Mouse (Mus musculus) ES-Bruce4 (cell line): ENCODE data around the gene Rpl12. TPM values are rescaled to one million over a fixed set of nuclear protein-coding genes. Genes with fewer than 3 reads are reported as not detected.

Experiments
- H3K27ac ChIP-seq: 2 replicates; pipeline ENCODE4 v1.5.1; 2012; ENCODE audit warnings: low read length, inconsistent platforms; ENCODE audit not compliant: insufficient read depth
- H3K27me3 ChIP-seq: 2 replicates; pipeline ENCODE4 v1.6.1; 2012; ENCODE audit warnings: mild to moderate bottlenecking, low read length, inconsistent platforms; ENCODE audit not compliant: control insufficient read depth, poor library complexity, insufficient read depth, severe bottlenecking
- H3K36me3 ChIP-seq: 2 replicates; pipeline ENCODE4 v1.6.1; 2012; ENCODE audit warnings: inconsistent platforms, mild to moderate bottlenecking, low read length, moderate library complexity; ENCODE audit not compliant: control insufficient read depth, poor library complexity, insufficient read depth, severe bottlenecking
- H3K4me1 ChIP-seq: one replicate; pipeline ENCODE4 v1.8.1; 2011; ENCODE audit warnings: low read length; ENCODE audit not compliant: control insufficient read depth, insufficient read depth
- H3K4me3 ChIP-seq: 2 replicates; pipeline ENCODE4 v1.5.1; 2011; ENCODE audit warnings: low read depth, mild to moderate bottlenecking, low read length
- H3K9ac ChIP-seq: 2 replicates; pipeline ENCODE4 v1.6.1; 2012; ENCODE audit warnings: low read depth, mild to moderate bottlenecking, inconsistent platforms; ENCODE audit not compliant: poor library complexity, severe bottlenecking
- H3K9me3 ChIP-seq: replicated peaks from 2 replicates; pipeline ENCODE4 v1.6.1; 2012; ENCODE audit warnings: mild to moderate bottlenecking, low read length, inconsistent platforms; ENCODE audit not compliant: control insufficient read depth, poor library complexity, insufficient read depth, severe bottlenecking
- CTCF ChIP-seq: IDR thresholded peaks from one replicate; pipeline ENCODE4 v1.8.1; 2011; ENCODE audit warnings: low read depth, low read length
- EP300 ChIP-seq: IDR thresholded peaks from 2 replicates; pipeline ENCODE4 v1.6.1; 2011; ENCODE audit warnings: low read depth, low read length; ENCODE audit not compliant: insufficient read depth
- POLR2A ChIP-seq: IDR thresholded peaks from one replicate; pipeline ENCODE4 v1.8.1; 2011; ENCODE audit warnings: low read length; ENCODE audit not compliant: insufficient read depth
- polyA plus RNA-seq: library from polyadenylated mRNA; stranded (reverse); fragments of >200 nt; gene quantifications from 2 replicates; pipeline ENCODE4 v1.2.4, GENCODE M21; 2011; ENCODE audit warnings: low read depth; ENCODE audit not compliant: missing spikeins, insufficient read depth, insufficient read length

Gene Rpl12
- polyA plus RNA-seq, 1 experiment, result 114 TPM

- H3K4me1 ChIP-seq, result no peaks in the 10 kb centered on the region
- H3K9me3 ChIP-seq, result no peaks in the 10 kb centered on the region
- peak overlapping the region; percentile 5; the same call in 1 of the 2 replicates for H3K9ac ChIP-seq
- no peaks in the 10 kb centered on the region for H3K27me3 ChIP-seq
- H3K36me3 ChIP-seq, result peaks cover 32% of the 10 kb centered on the region
- no peak overlapping the region for H3K4me3 ChIP-seq
- peak overlapping the region; percentile 42 for H3K27ac ChIP-seq
- TF ChIP-seq EP300 (no peak), POLR2A (no peak), CTCF (no peak)
Observed at GRCm38 (mm10) chr2:32964659-32965457, 3.5 kb downstream of the Rpl12 start.

- H3K36me3 ChIP-seq, result peaks cover 32% of the 10 kb centered on the region
- peak overlapping the region; percentile 43 for H3K4me3 ChIP-seq
- no peaks in the 10 kb centered on the region for H3K9me3 ChIP-seq
- peak overlapping the region; percentile 73; the same call in 1 of the 2 replicates for H3K9ac ChIP-seq
- no peak overlapping the region for H3K27ac ChIP-seq
- TF ChIP-seq POLR2A, result no peak
- no peak for TF ChIP-seq CTCF
- TF ChIP-seq EP300, result no peak
- H3K27me3 ChIP-seq, result no peaks in the 10 kb centered on the region
- H3K4me1 ChIP-seq, result no peaks in the 10 kb centered on the region
Observed at GRCm38 (mm10) chr2:32965511-32966183, 4.3 kb downstream of the Rpl12 start.

DNA sequence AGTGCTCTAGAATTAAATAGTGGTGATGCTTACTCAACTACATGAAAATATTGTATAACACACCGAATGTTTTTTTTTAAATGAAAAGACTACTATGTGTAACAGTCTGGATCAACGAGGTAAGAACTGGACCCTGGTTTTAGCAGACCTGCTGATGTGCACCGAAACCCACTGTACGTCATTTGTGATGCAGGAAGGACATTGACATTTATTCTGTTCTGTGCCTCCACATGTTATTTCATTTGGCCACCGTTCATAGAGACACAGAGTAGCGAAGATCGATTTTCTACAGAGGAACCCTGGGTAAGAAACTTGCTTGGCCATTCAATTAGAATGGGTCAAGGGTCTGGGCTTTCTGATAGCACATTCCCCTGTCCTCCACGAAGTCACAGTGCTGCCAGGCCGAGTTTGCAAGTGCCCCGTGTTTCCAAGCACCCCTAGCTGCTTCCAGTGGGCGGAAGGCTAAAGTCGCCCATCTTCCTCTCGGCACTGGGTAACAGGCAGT is 4.9 kb downstream of the Rpl12 start:
- Histone ChIP-seq H3K36me3 (peaks cover 32% of the 10 kb centered on the region), H3K9me3 (no peaks in the 10 kb centered on the region), H3K9ac (peak overlapping the region; percentile 73), H3K4me1 (no peaks in the 10 kb centered on the region), H3K4me3 (peak overlapping the region; percentile 84), H3K27me3 (no peaks in the 10 kb centered on the region), H3K27ac (peak overlapping the region; percentile 81)
- no peak for TF ChIP-seq POLR2A
- no peak for TF ChIP-seq CTCF
- TF ChIP-seq EP300, result no peak

- no peaks in the 10 kb centered on the region for H3K27me3 ChIP-seq
- peak overlapping the region; percentile 81 for H3K27ac ChIP-seq
- H3K4me1 ChIP-seq, result no peaks in the 10 kb centered on the region
- H3K9ac ChIP-seq, result peak overlapping the region; percentile 73
- TF ChIP-seq POLR2A (peak; percentile 83), EP300 (no peak), CTCF (peak; percentile 60)
- no peaks in the 10 kb centered on the region for H3K9me3 ChIP-seq
- peak overlapping the region; percentile 84 for H3K4me3 ChIP-seq
- peaks cover 30% of the 10 kb centered on the region for H3K36me3 ChIP-seq
Observed at GRCm38 (mm10) chr2:32966689-32967631, 5.6 kb downstream of the Rpl12 start.

DNA sequence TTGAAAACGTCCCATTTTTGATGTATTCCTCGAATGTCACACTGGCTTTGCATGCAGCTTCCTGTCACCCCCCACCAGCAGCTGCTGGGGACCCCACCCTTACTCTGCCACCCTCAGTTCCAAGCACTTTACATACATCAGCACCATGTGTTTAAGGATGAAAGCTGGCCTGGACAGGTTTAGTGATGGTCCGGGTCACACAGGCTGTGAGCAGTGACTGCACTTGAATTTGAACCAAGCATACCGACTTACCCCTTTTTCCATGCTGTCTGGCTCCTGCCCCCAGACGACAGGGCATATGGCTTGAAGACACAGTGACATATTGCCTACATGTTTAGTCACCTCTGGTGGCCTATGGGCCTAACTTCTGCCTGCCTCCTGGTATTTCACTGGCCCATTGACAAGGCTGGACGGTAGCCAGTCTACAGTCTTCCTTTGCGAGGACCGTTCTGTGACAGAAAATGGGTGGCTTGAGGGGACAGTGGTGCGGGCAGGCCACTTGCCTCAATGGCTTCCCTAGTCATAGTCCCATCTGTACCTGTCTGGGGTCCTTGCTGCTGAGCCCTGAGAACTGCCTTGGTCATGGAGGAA is 6.8 kb downstream of the Rpl12 start:
- H3K9me3 ChIP-seq, result no peaks in the 10 kb centered on the region
- H3K4me1 ChIP-seq, result no peaks in the 10 kb centered on the region
- H3K27ac ChIP-seq, result no peak overlapping the region
- no peak overlapping the region for H3K4me3 ChIP-seq
- H3K9ac ChIP-seq, result no peak overlapping the region
- TF ChIP-seq EP300, result no peak
- no peak for TF ChIP-seq POLR2A
- no peak for TF ChIP-seq CTCF
- H3K27me3 ChIP-seq, result no peaks in the 10 kb centered on the region
- peaks cover 19% of the 10 kb centered on the region for H3K36me3 ChIP-seq
